10 mouse cellular contexts compared by ENCODE assay signal in the genomic region with DNA sequence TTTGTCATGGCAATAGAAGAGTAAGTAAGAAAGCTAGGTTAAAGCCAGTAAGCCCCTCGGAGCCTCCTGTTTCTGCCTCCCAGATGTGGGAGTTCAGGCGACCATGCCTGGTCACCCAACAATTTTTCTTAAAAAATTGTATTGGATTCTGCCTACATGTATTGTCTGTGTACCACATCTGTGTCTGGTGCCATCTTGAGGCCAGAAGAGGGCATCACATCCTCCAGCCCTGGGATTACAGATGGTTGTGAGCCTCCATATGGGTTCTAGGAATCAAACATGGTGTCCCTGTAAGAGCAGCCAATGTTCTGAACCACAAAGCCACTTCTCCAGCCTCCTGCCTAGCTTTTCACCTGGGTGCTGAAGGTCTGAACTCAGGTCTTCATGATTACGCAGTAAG. TPM values are rescaled to one million over a fixed set of nuclear protein-coding genes. Genes with fewer than 3 reads are reported as not detected.
DNase-seq lines count a peak whose midpoint lies in the region; ATAC-seq and TF ChIP-seq lines count a peak whose summit lies in the region.
"Had no signal": no experiment of that assay in that cellular context is flagged by ENCODE, and none has a peak within 500 bp of the region (broad histone marks: within the 10 kb centered on the region; RNA-seq: fewer than 3 reads in every experiment).

No protein-coding gene starts in this region.

- DNase-seq in cerebellum, adult 18-20 months: peak; percentile 56 to 58
- no peak for DNase-seq in cerebellum, adult 11 months
- DNase-seq in left cerebral cortex, adult 2 months (ENCODE audit: extremely low spot score in 1 of 2, low spot score in 2 of 2): no peak
- DNase-seq in left cerebral cortex, postnatal 10 days (ENCODE audit: extremely low spot score in 1 of 2, low spot score in 2 of 2): no peak
- DNase-seq in adipocyte (ENCODE audit: low spot score): peak; percentile 63
- no peak for DNase-seq in testis, postnatal 10 days (ENCODE audit: low spot score)

- H3K27ac ChIP-seq in left cerebral cortex, adult 2 months: no peak overlapping the region
- H3K27ac ChIP-seq: heart, embryonic 15.5 days; midbrain, embryonic 12.5 days had no signal

- peak; percentile 76 for TF ChIP-seq CTCF in left cerebral cortex, adult 2 months (IDR thresholded peaks at IDR 0.05)

- peak; percentile 72 to 85 for ATAC-seq in hematopoietic stem cell, adult 5-6 weeks (replicated peaks in 1 of 2; ENCODE audit: insufficient read depth in 1 of 2, low FRiP score in 2 of 2, low TSS enrichment in 1 of 2, low read depth in 1 of 2, poor library complexity in 2 of 2, severe bottlenecking in 2 of 2)
- peak; percentile 94 for ATAC-seq in megakaryocyte progenitor cell, adult 5-6 weeks (replicated peaks; ENCODE audit: poor library complexity)

- intact Hi-C loops in left cerebral cortex, adult 2 months (cut with DNase I): loop anchor here (2.0 kb wide), 1 partner anchor 326 kb away; no protein-coding TSS in a partner anchor
- intact Hi-C loops in left cerebral cortex, postnatal 10 days (cut with DNase I): no loop called here

- H3K4me3 ChIP-seq in left cerebral cortex, adult 2 months: no peak overlapping the region
- H3K4me3 ChIP-seq: heart, embryonic 15.5 days; midbrain, embryonic 12.5 days had no signal

RNA-seq across cellular contexts. Expression of a gene that starts 12.4 kb away (rescaled TPM):
- total RNA-seq in left cerebral cortex, adult 2 months (2021): 10 to 100 TPM; 18.8 to 21.4 TPM
- total RNA-seq in left cerebral cortex, postnatal 10 days (2021): 10 to 100 TPM; 22.8 to 28.6 TPM
- total RNA-seq in hematopoietic stem cell, adult 5-6 weeks (2017): 35.3 and 48.0 TPM in 2 replicates
- 71.6 and 72.0 TPM in 2 replicates for total RNA-seq in megakaryocyte progenitor cell, adult 5-6 weeks (2015)
- total RNA-seq in megakaryocyte progenitor cell, adult 5-6 weeks (2017): 35.4 and 42.0 TPM in 2 replicates

RNA-seq across cellular contexts. Expression of a gene that starts 38.5 kb away (rescaled TPM):
- total RNA-seq in left cerebral cortex, adult 2 months (2021): 10 to 100 TPM; 21.1 to 30.0 TPM
- 10 to 100 TPM; 26.2 to 26.5 TPM for total RNA-seq in left cerebral cortex, postnatal 10 days (2021)
- total RNA-seq in hematopoietic stem cell, adult 5-6 weeks (2017): 22.3 and 38.6 TPM in 2 replicates
- total RNA-seq in megakaryocyte progenitor cell, adult 5-6 weeks (2015): 69.7 and 87.3 TPM in 2 replicates
- total RNA-seq in megakaryocyte progenitor cell, adult 5-6 weeks (2017): 30.3 and 37.4 TPM in 2 replicates

Comparison
In these comparisons a context has a peak if more than half of its experiments do, and no peak if none do; other contexts are left out.
1. DNase-seq: peak in cerebellum, adult 18-20 months (2 of 2) and adipocyte (single experiment); none in cerebellum, adult 11 months (single experiment), left cerebral cortex, adult 2 months (0 of 2), left cerebral cortex, postnatal 10 days (0 of 2) and testis, postnatal 10 days (single experiment).